Mouse (Mus musculus) liver, embryonic 14.5 days (tissue): ENCODE data around the gene Nuak1. TPM values are rescaled to one million over a fixed set of nuclear protein-coding genes. Genes with fewer than 3 reads are reported as not detected.

Experiments
- ATAC-seq: fragments of 200-750 bp; cut with Nextera tagmentation; 2 replicates; pipeline ENCODE4 v1.8.0; 2017; ENCODE audit warnings: moderate number of reproducible peaks, mild to moderate bottlenecking, moderate library complexity; ENCODE audit not compliant: insufficient read depth
- DNase-seq, 3 experiments: peaks; one replicate each; pipeline ENCODE4 v3.0.0-alpha.2; 2012 to 2013; ENCODE audit warnings: low read depth in 3 of 3, low spot score in 3 of 3
- H3K27ac ChIP-seq: fragments of 300-500 bp; sonication (generic); 2 replicates; pipeline ENCODE4 v1.5.1; 2014; ENCODE audit warnings: moderate library complexity, mild to moderate bottlenecking, control low read depth, inconsistent platforms
- H3K27me3 ChIP-seq: fragments of 300-500 bp; sonication (generic); 2 replicates; pipeline ENCODE4 v1.6.1; 2014; ENCODE audit warnings: mild to moderate bottlenecking, low read length, moderate library complexity; ENCODE audit not compliant: control insufficient read depth, insufficient read depth
- H3K36me3 ChIP-seq: fragments of 300-500 bp; sonication (generic); replicated peaks from 2 replicates; pipeline ENCODE4 v1.6.1; 2014; ENCODE audit warnings: low read depth; ENCODE audit not compliant: control insufficient read depth, insufficient read depth
- H3K4me1 ChIP-seq, 2 experiments: fragments of 200-500 bp in 1 of 2; fragments of 300-500 bp in 1 of 2; sonication (generic) in 1 of 2; replicated peaks; 2 replicates each; pipeline ENCODE4 v1.6.1; 2012 to 2014; ENCODE audit warnings: antibody characterized with exemption in 1 of 2, inconsistent platforms in 1 of 2, low read length in 1 of 2; ENCODE audit not compliant: control insufficient read depth in 2 of 2, insufficient read depth in 2 of 2
- H3K4me2 ChIP-seq: fragments of 300-500 bp; sonication (generic); 2 replicates; pipeline ENCODE4 v1.6.1; 2014; ENCODE audit warnings: low read depth, mild to moderate bottlenecking, control low read depth, moderate library complexity
- H3K4me3 ChIP-seq, 2 experiments: fragments of 200-500 bp in 1 of 2; fragments of 300-500 bp in 1 of 2; sonication (generic) in 1 of 2; 2 replicates each; pipeline ENCODE4 v1.5.1; 2012 to 2014; ENCODE audit warnings: low read depth in 2 of 2, low read length in 2 of 2, mild to moderate bottlenecking in 2 of 2, control low read depth in 1 of 2, inconsistent platforms in 1 of 2, moderate library complexity in 1 of 2; ENCODE audit not compliant: insufficient read depth in 1 of 2
- H3K9ac ChIP-seq: fragments of 300-500 bp; sonication (generic); replicated peaks from 2 replicates; pipeline ENCODE4 v1.6.1; 2014; ENCODE audit warnings: mild to moderate bottlenecking, control low read depth, moderate library complexity
- H3K9me3 ChIP-seq: fragments of 300-500 bp; sonication (generic); 2 replicates; pipeline ENCODE4 v1.6.1; 2016; ENCODE audit warnings: low read length, mixed read lengths; ENCODE audit not compliant: control insufficient read depth
- CTCF ChIP-seq: IDR thresholded peaks from 2 replicates; pipeline ENCODE4 v1.5.1; 2016; ENCODE audit warnings: antibody characterized with exemption, low read depth, control low read depth
- EP300 ChIP-seq: IDR thresholded peaks from 2 replicates; pipeline ENCODE4 v1.6.1; 2016; ENCODE audit warnings: antibody characterized with exemption, low read depth
- WGBS: fragments of 180-500 bp; shearing (Covaris S2); extraction: QIAGEN DNeasy Blood & Tissue Kit; methylation state at CpG from one replicate; pipeline ENCODE4 v1.1.7; 2014; ENCODE audit not compliant: insufficient replicate concordance; 5-methylcytosine and 5-hydroxymethylcytosine counted together
- polyA plus RNA-seq, 2 experiments: library from polyadenylated mRNA; depleted of rRNA in 1 of 2; stranded (reverse) in 1 of 2; unstranded in 1 of 2; fragments of >200 nt; fragmentation: Nextera tagmentation in 1 of 2; extraction: Ambion mirVana in 1 of 2; gene quantifications; 2 replicates each; pipeline versions ENCODE4 v1.2.1 to v1.2.3; 2012 to 2014

The Nuak1 gene
- polyA plus RNA-seq, 2 experiments = 0.03 to 0.42 TPM

DNA sequence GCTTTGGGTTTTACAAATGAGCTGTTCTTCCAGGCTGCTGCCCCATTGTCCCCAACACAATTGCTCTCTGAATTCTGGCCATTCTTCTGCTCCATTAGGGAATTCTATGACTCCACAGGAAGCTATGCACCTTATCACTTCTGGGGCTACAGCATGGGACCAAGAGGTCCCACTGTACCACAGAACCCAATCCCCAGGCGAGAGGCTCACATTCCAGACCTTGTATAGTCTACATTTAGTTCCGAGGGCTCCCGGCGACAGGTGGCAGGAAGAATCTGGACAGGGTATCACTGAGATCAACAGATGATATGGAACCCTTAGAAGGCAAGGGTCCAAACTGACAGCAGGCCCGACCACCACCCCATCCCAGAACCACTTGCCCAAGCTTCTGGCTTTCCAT lies 50.7 kb downstream of the Nuak1 start:
- H3K4me3 ChIP-seq = no peak overlapping the region
- no peak overlapping the region for H3K27ac ChIP-seq
- no peak for TF ChIP-seq EP300
- TF ChIP-seq CTCF = no peak
- ATAC-seq = no peak
- no peak overlapping the region for H3K9ac ChIP-seq
- H3K27me3 ChIP-seq = no peaks in the 10 kb centered on the region
- H3K4me2 ChIP-seq = no peak overlapping the region
- no peaks in the 10 kb centered on the region for H3K36me3 ChIP-seq
- H3K9me3 ChIP-seq = no peaks in the 10 kb centered on the region
- H3K4me1 ChIP-seq = peaks cover 0 to 7% of the 10 kb centered on the region in 2 experiments; a peak in 2 of 4 replicates
- 54% methylated on average over 5 of the region's 5 CpGs for WGBS
- no peak for DNase-seq

DNA sequence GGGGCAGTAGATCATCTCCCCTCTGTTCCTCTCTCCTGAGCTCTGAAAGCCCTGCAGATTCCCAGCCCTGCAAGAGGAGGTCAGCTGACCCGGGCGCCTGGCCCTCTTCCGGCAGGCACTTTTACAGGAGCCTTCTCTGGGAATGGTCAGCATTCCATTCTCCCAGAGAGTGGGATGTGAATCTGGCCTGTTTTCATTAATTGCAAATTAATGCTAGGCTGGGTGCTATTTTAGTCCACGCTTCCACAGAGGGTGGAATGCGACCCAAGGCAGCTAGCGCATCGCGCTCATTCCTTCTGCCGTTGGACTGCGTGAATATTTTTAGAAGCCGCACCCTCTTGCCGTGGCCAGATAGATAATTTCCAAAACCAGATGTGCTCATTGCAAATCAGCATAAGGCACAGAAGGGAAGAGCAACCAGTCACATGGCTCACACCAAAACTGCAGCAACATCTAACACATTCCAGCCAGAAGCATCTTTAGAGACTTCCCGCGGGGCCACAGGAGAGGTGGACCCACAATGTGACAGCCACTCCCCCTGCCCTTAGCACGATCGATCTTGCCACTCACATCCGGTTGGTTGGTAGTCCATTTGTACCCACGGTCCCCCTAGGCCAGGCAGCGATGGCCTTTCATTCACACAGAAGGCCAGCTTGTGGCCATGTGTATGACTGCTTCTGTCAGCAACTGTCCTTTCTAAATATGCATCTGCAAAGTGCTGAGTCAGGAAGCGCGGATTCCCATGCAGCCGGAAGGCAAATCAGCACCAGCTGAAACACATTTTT lies 51.8 kb downstream of the Nuak1 start:
- no peak for DNase-seq
- TF ChIP-seq CTCF = no peak
- no peak for TF ChIP-seq EP300
- no peaks in the 10 kb centered on the region for H3K9me3 ChIP-seq
- 19% methylated on average over 22 of the region's 22 CpGs for WGBS
- no peaks in the 10 kb centered on the region for H3K27me3 ChIP-seq
- no peaks in the 10 kb centered on the region for H3K36me3 ChIP-seq
- ATAC-seq = no peak
- H3K4me2 ChIP-seq = no peak overlapping the region
- H3K4me3 ChIP-seq = no peak overlapping the region
- peaks cover 0 to 11% of the 10 kb centered on the region in 2 experiments; a peak in 2 of 4 replicates for H3K4me1 ChIP-seq
- no peak overlapping the region for H3K9ac ChIP-seq
- no peak overlapping the region for H3K27ac ChIP-seq

DNA sequence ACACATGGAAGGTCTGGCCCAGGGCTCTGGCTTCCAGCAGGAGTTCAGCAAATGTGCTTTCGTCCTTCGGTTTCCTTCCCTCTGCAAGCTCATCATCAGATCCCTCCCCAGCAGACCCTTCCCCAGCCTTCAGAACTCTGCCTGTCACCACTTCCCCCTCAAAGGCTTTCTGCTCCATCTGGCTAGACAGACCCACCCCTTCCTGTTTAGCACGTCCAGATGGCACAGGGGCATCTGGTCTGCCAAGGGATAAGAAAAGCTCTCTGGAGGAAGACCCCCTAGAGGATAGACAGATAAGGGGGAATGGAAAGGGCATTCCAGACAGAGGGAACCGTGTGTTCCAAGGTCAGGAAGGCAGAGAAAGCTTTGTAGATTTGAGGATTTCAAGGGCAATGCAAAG lies 53.1 kb downstream of the Nuak1 start:
- Histone ChIP-seq H3K27me3 (no peaks in the 10 kb centered on the region), H3K9ac (no peak overlapping the region), H3K9me3 (no peaks in the 10 kb centered on the region), H3K4me2 (no peak overlapping the region), H3K4me3 (no peak overlapping the region), H3K36me3 (no peaks in the 10 kb centered on the region), H3K4me1 (peaks cover 0 to 12% of the 10 kb centered on the region in 2 experiments; a peak in 2 of 4 replicates), H3K27ac (no peak overlapping the region)
- WGBS = 4% methylated on average over 4 of the region's 4 CpGs
- no peak for ATAC-seq
- no peak for DNase-seq
- TF ChIP-seq EP300 = no peak
- TF ChIP-seq CTCF = no peak

DNA sequence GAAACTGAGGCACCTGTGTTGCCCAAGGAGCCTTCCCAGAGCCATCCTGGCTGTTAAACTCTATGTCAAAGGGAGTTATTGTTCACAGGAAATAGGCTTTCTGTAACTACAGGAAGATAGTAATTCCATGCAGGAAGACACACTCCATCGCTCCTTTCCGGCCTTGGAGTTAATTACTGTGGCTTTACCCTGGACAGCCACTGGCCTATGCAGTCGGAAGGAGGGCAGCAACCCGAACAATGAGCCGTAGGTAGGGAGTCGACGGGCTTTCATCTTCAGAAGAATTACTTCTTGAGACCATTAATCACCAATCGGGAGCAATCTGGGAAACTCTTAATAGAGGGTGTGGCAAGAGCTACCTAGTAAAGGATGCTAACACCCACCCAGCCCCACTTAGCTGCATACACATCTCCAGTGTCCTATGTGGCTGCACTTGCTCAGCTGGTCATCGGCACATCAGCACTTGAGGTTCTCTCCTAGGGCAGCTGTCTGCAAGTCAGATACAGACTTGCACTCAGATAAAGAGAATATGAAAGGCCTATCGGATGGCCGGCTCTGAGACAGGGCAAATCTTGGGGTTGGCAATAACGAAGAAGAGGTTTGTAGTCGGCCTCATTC lies 53.7 kb downstream of the Nuak1 start:
- WGBS = 47% methylated on average over 13 of the region's 13 CpGs
- no peaks in the 10 kb centered on the region for H3K36me3 ChIP-seq
- TF ChIP-seq EP300 = no peak
- no peak for TF ChIP-seq CTCF
- DNase-seq = no peak
- no peak overlapping the region for H3K9ac ChIP-seq
- no peak overlapping the region for H3K4me2 ChIP-seq
- no peak overlapping the region for H3K27ac ChIP-seq
- H3K27me3 ChIP-seq = no peaks in the 10 kb centered on the region
- ATAC-seq = no peak
- H3K4me3 ChIP-seq = no peak overlapping the region
- H3K9me3 ChIP-seq = no peaks in the 10 kb centered on the region
- H3K4me1 ChIP-seq = peaks cover 0 to 12% of the 10 kb centered on the region in 2 experiments; a peak in 2 of 4 replicates

DNA sequence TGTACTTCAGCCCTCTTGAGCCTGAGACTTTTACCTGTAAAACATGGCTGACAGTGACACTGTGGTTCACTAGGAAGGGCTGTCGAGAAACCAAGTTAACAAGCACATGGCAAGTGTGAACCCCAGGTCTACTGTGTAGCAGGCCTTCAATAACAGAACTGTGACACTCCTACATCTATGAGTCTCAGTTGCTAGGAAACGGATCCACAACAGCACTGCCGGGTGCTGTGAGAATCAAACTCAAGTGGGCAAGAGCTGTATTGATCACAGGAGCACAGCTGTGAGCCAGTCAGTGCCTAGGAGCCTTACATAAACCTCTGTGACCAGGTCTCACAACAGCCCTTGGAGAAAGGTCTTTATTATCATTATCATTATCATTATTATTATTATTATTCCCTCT lies 54.2 kb downstream of the Nuak1 start:
- Histone ChIP-seq H3K4me3 (no peak overlapping the region), H3K4me2 (no peak overlapping the region), H3K36me3 (no peaks in the 10 kb centered on the region), H3K27ac (no peak overlapping the region), H3K9ac (no peak overlapping the region), H3K4me1 (peaks cover 0 to 12% of the 10 kb centered on the region in 2 experiments; a peak in 2 of 4 replicates), H3K9me3 (no peaks in the 10 kb centered on the region), H3K27me3 (no peaks in the 10 kb centered on the region)
- 50% methylated on average over 3 of the region's 3 CpGs for WGBS
- DNase-seq (no peak), ATAC-seq (no peak)
- TF ChIP-seq CTCF (no peak), EP300 (no peak)
